In genomic region chr5:88764430-88764986, GRCm38 (mm10) we compare ENCODE assay signal across 8 mouse cellular contexts. TPM values are rescaled to one million over a fixed set of nuclear protein-coding genes. Genes with fewer than 3 reads are reported as not detected.
A peak's percentile ranks its signal among the peaks of the same experiment; 100 is the strongest.
DNase-seq lines count a peak whose midpoint lies in the region; ATAC-seq and TF ChIP-seq lines count a peak whose summit lies in the region.

No protein-coding gene starts in this region.

- ATAC-seq in kidney, embryonic 16.5 days (ENCODE audit: low FRiP score, low TSS enrichment), result peak; percentile 66
- ATAC-seq in hematopoietic stem cell, adult 5-6 weeks (replicated peaks in 1 of 2; ENCODE audit: insufficient read depth in 1 of 2, low FRiP score in 2 of 2, low TSS enrichment in 1 of 2, low read depth in 1 of 2, poor library complexity in 2 of 2, severe bottlenecking in 2 of 2), result peak; percentile 8 to 22; a peak in 3 of 4 replicates

- peaks cover 14% of the 10 kb centered on the region; the same call in 1 of the 2 replicates for H3K4me1 ChIP-seq in kidney, embryonic 16.5 days (ENCODE audit: insufficient read depth, low read length)
- H3K4me1 ChIP-seq in bone marrow macrophage, adult 2 months (ENCODE audit: control insufficient read depth, insufficient read depth, low read length), result peaks cover 25% of the 10 kb centered on the region
- peaks cover 61% of the 10 kb centered on the region for H3K4me1 ChIP-seq in megakaryocyte, embryonic 14.5 days

- peak overlapping the region; percentile 72 for H3K4me2 ChIP-seq in kidney, embryonic 16.5 days (replicated peaks; ENCODE audit: low read depth, low read length)

- under 1% methylated on average over 23 of the region's 23 CpGs for WGBS in kidney, embryonic 16.5 days

- H3K27ac ChIP-seq in kidney, embryonic 16.5 days (ENCODE audit: low read length), result no peak overlapping the region
- H3K27ac ChIP-seq in bone marrow macrophage, adult 2 months (ENCODE audit: insufficient read depth, low read depth, low read length), result no peak overlapping the region

- DNase-seq in kidney, postnatal 4 days, result no peak
- DNase-seq in spleen, postnatal 4 days (ENCODE audit: low spot score in 2 of 2), result no peak
- DNase-seq in adrenal gland, postnatal 36 days, result no peak
- no peak for DNase-seq in lung, adult 18-20 months

- TF ChIP-seq POLR2A in bone marrow macrophage, adult 2 months (IDR thresholded peaks at IDR 0.05; ENCODE audit: borderline replicate concordance, low read depth, low read length), result no peak

- H3K27me3 ChIP-seq in kidney, embryonic 16.5 days (ENCODE audit: insufficient read depth, low read length), result no peaks in the 10 kb centered on the region
- no peaks in the 10 kb centered on the region for H3K27me3 ChIP-seq in megakaryocyte, embryonic 14.5 days (replicated peaks)

- peaks cover under 1% of the 10 kb centered on the region; the same call in 1 of the 2 replicates for H3K36me3 ChIP-seq in kidney, embryonic 16.5 days (ENCODE audit: insufficient read depth, low read length)
- H3K36me3 ChIP-seq in megakaryocyte, embryonic 14.5 days (replicated peaks; ENCODE audit: low read length), result peaks cover 77% of the 10 kb centered on the region

- TF ChIP-seq CTCF in bone marrow macrophage, adult 2 months (IDR thresholded peaks at IDR 0.05; ENCODE audit: low read depth, low read length), result no peak

- peak overlapping the region; percentile 87 for H3K4me3 ChIP-seq in kidney, embryonic 16.5 days (ENCODE audit: low read length)
- H3K4me3 ChIP-seq in bone marrow macrophage, adult 2 months (ENCODE audit: insufficient read depth, low read length), result peak overlapping the region; percentile 58
- H3K4me3 ChIP-seq in megakaryocyte, embryonic 14.5 days (replicated peaks), result peak overlapping the region; percentile 97

- H3K9ac ChIP-seq in kidney, embryonic 16.5 days (replicated peaks; ENCODE audit: low read length), result peak overlapping the region; percentile 59

- no peaks in the 10 kb centered on the region for H3K9me3 ChIP-seq in kidney, embryonic 16.5 days (ENCODE audit: low read length)
- no peaks in the 10 kb centered on the region for H3K9me3 ChIP-seq in megakaryocyte, embryonic 14.5 days

RNA-seq across cellular contexts. Expression of gene Dck, which starts 0.3 kb away (rescaled TPM):
- 41.4 and 47.1 TPM in 2 replicates for polyA plus RNA-seq in kidney, embryonic 16.5 days (2015; fragmentation: Nextera tagmentation; extraction: Ambion mirVana)
- 100 and 105 TPM in 2 replicates for polyA plus RNA-seq in bone marrow macrophage, adult 2 months (2012; ENCODE audit: insufficient read depth, insufficient read length, missing spikeins)
- total RNA-seq in hematopoietic stem cell, adult 5-6 weeks (2017), result 30.8 and 45.9 TPM in 2 replicates
- polyA plus RNA-seq in megakaryocyte, embryonic 14.5 days (2012; ENCODE audit: insufficient read depth, low replicate concordance), result 1.5 and 2.0 TPM in 2 replicates
- 1 to 10 TPM; 3.6 to 5.1 TPM for total RNA-seq in adrenal gland, postnatal 36 days (2021)

RNA-seq across cellular contexts. Expression of gene Mob1b, which starts 43.9 kb away (rescaled TPM):
- 10.3 and 12.1 TPM in 2 replicates for polyA plus RNA-seq in kidney, embryonic 16.5 days (2015; fragmentation: Nextera tagmentation; extraction: Ambion mirVana)
- 24.1 and 24.8 TPM in 2 replicates for polyA plus RNA-seq in bone marrow macrophage, adult 2 months (2012; ENCODE audit: insufficient read depth, insufficient read length, missing spikeins)
- 12.6 and 19.9 TPM in 2 replicates for total RNA-seq in hematopoietic stem cell, adult 5-6 weeks (2017)
- 20.8 and 22.0 TPM in 2 replicates for polyA plus RNA-seq in megakaryocyte, embryonic 14.5 days (2012; ENCODE audit: insufficient read depth, low replicate concordance)
- total RNA-seq in adrenal gland, postnatal 36 days (2021), result 10 to 100 TPM; 36.9 to 46.7 TPM

Comparison
In these comparisons a context has a peak if more than half of its experiments do, and no peak if none do; other contexts are left out.
1. RNA of gene Dck, which starts 0.3 kb away (polyA plus RNA-seq): 100 to 105 TPM in bone marrow macrophage, adult 2 months and 41.4 to 47.1 TPM in kidney, embryonic 16.5 days; 1.5 to 2.0 TPM in megakaryocyte, embryonic 14.5 days; every median in the first group is over 10 times any median in the second.
2. Peak in every context shown above with its lines, with median percentiles within 50 percentile points of each other: H3K4me3 ChIP-seq.